Mouse (Mus musculus) testis, adult 2 months (tissue): ENCODE measurements around the gene Atp2b2. TPM values are rescaled to one million over a fixed set of nuclear protein-coding genes. Genes with fewer than 3 reads are reported as not detected.
A peak's percentile ranks its signal among the peaks of the same experiment; 100 is the strongest.

ENCODE experiments used
- H3K27ac ChIP-seq: fragments of 200-500 bp; 2 replicates; pipeline ENCODE4 v1.5.1; 2012; ENCODE audit warnings: low read depth, low read length; ENCODE audit not compliant: control insufficient read depth, insufficient read depth
- H3K27me3 ChIP-seq: fragments of 200-500 bp; 2 replicates; pipeline ENCODE4 v1.6.1; 2012; ENCODE audit warnings: mild to moderate bottlenecking, low read length, moderate library complexity; ENCODE audit not compliant: control insufficient read depth, insufficient read depth
- H3K36me3 ChIP-seq: fragments of 200-500 bp; 2 replicates; pipeline ENCODE4 v1.6.1; 2012; ENCODE audit warnings: mild to moderate bottlenecking, low read length; ENCODE audit not compliant: control insufficient read depth, insufficient read depth
- H3K4me1 ChIP-seq: fragments of 200-500 bp; 2 replicates; pipeline ENCODE4 v1.6.1; 2012; ENCODE audit warnings: low read length; ENCODE audit not compliant: control insufficient read depth, insufficient read depth
- H3K4me3 ChIP-seq: fragments of 200-500 bp; 2 replicates; pipeline ENCODE4 v1.5.1; 2012; ENCODE audit warnings: low read depth, mild to moderate bottlenecking, low read length, moderate library complexity, mixed read lengths; ENCODE audit not compliant: control insufficient read depth
- CTCF ChIP-seq: fragments of 200-500 bp; IDR thresholded peaks from 2 replicates; pipeline ENCODE4 v1.5.1; 2012; ENCODE audit warnings: low read depth, mild to moderate bottlenecking, inconsistent platforms, low read length, moderate library complexity; ENCODE audit not compliant: control insufficient read depth, insufficient read depth, insufficient replicate concordance
- POLR2A ChIP-seq: fragments of 200-500 bp; IDR thresholded peaks from 2 replicates; pipeline ENCODE4 v1.6.1; 2012; ENCODE audit warnings: low read depth, mild to moderate bottlenecking, inconsistent platforms, low read length, moderate library complexity; ENCODE audit not compliant: control insufficient read depth
- polyA plus RNA-seq: library from polyadenylated mRNA; depleted of rRNA; stranded (reverse); fragments of >200 nt; gene quantifications from 2 replicates; pipeline ENCODE4 v1.2.3, GENCODE M21; 2012

The Atp2b2 gene
- polyA plus RNA-seq, 1 experiment, result 0.85 TPM

DNA sequence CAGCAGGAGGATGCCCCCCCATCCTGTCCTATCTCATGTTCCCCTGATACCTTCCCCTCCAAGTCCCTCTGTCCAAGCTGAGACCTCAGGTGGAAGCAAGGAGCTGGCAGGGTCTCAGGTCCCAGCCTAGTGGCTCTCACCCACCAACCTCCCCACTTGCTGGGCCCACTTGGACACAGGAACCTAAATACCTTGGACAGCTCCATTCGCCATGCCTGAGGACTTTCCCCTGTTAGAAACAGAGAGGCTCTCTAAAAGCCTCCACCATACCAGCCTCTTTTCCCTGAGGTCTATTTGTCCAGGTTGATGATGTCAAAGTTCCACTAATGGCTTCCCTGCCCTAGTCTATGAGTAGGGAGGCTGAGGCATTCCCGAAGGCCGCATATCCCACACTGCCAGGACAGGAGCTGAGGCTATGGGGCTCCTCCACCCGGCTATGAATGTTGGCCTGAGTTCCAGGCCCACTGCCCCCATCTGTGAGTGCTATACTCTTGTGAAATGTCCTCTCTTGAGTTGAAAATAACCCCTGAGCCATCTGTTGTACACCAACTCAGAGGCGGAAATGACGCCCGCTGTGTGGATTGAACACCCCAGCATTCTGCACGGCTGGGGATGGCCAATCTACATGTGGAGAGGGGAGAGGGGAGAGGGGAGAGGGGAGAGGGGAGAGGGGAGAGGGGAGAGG, 113.1 kb downstream of the Atp2b2 start:
- Histone ChIP-seq H3K4me3 (no peak overlapping the region), H3K27ac (no peak overlapping the region), H3K27me3 (no peaks in the 10 kb centered on the region), H3K4me1 (no peaks in the 10 kb centered on the region), H3K36me3 (no peaks in the 10 kb centered on the region)
- TF ChIP-seq CTCF (no peak), POLR2A (no peak)

DNA sequence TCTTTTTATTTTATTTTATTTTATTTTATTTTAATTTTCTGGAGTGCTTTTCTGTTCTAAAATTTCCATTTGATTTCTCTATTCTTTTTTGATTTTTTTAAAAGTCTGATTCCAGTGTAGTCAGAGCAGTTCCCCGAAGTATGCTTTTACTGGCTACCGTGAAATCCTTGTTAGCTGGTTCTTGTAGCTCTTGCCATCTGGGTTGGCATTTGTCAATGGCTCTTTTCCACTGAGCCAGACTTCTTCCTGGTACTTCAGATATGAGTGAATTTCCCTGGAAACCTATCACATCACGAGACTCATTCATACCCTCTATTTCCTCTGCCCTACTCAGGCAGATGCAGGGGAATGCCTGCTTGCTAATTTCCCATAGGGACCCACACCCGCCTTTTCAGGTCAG, 119.2 kb downstream of the Atp2b2 start:
- Histone ChIP-seq H3K27me3 (no peaks in the 10 kb centered on the region), H3K4me1 (no peaks in the 10 kb centered on the region), H3K36me3 (no peaks in the 10 kb centered on the region), H3K4me3 (no peak overlapping the region), H3K27ac (no peak overlapping the region)
- TF ChIP-seq POLR2A (no peak), CTCF (no peak)

DNA sequence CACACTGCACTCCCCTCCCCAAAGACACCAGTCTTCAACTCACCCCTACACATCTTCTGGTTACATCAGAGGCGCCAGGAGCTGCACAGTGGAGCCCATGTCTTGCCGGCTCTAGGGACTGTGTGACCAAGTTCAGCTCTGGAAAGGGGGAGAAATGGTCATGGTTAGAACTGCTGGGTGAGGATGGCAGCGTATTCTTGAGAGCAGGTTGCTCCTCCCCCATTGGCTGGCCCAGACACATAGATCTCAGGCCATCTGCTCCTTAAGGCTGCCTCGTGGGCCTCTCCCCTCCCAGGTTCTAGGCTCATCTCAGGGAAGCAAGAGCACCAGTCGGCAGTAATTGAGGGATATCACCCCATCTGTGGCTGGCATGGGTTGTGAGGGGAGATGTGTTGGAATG, 121.9 kb downstream of the Atp2b2 start:
- Histone ChIP-seq H3K27ac (no peak overlapping the region), H3K36me3 (no peaks in the 10 kb centered on the region), H3K4me1 (no peaks in the 10 kb centered on the region), H3K4me3 (no peak overlapping the region), H3K27me3 (no peaks in the 10 kb centered on the region)
- TF ChIP-seq CTCF (no peak), POLR2A (no peak)

DNA sequence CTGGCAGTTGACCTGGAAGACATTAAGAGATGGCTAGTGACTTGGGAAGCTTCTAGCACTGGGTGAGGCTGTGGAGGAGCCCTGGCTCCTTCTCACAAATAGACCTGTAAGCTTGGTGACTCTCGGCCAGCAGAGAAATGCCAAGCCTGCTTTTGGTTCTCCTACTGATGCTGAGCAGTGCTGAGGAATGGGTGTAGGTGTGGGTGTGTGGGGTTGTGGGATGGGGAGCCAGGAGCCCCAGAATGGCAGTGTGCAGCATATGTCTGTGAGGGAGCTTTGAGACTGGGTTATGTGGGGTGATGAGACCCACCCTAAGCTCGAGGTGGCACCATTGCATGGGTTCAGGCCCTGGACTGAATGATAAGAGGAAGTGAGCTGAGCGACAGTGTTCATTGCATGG, 129.7 kb downstream of the Atp2b2 start:
- H3K36me3 ChIP-seq, result no peaks in the 10 kb centered on the region
- H3K27ac ChIP-seq, result no peak overlapping the region
- no peak overlapping the region for H3K4me3 ChIP-seq
- no peaks in the 10 kb centered on the region for H3K4me1 ChIP-seq
- no peak for TF ChIP-seq POLR2A
- TF ChIP-seq CTCF, result no peak
- no peaks in the 10 kb centered on the region for H3K27me3 ChIP-seq

DNA sequence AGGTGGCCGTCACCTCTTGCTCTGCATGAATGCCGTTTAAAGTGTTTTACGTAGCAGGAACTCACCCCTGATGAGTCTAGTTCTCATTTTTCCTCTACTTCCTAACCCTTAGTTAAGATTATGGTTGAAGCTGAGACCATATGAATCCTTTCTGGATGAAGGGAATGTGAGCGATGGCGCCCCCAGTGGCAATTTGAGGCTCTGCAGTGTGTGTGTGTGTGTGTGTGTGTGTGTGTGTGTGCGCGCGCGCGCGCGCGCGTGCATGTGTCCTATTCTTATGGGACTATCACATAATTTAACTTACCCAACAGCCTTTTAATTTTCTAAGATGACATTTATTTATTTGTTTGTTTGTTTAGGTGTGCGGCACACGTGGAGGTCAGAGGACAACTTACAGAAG, 131.3 kb downstream of the Atp2b2 start:
- no peaks in the 10 kb centered on the region for H3K36me3 ChIP-seq
- TF ChIP-seq CTCF (peak; percentile 57; the same call in 1 of the 2 replicates), POLR2A (no peak)
- no peak overlapping the region for H3K4me3 ChIP-seq
- H3K4me1 ChIP-seq, result no peaks in the 10 kb centered on the region
- no peak overlapping the region for H3K27ac ChIP-seq
- H3K27me3 ChIP-seq, result no peaks in the 10 kb centered on the region

DNA sequence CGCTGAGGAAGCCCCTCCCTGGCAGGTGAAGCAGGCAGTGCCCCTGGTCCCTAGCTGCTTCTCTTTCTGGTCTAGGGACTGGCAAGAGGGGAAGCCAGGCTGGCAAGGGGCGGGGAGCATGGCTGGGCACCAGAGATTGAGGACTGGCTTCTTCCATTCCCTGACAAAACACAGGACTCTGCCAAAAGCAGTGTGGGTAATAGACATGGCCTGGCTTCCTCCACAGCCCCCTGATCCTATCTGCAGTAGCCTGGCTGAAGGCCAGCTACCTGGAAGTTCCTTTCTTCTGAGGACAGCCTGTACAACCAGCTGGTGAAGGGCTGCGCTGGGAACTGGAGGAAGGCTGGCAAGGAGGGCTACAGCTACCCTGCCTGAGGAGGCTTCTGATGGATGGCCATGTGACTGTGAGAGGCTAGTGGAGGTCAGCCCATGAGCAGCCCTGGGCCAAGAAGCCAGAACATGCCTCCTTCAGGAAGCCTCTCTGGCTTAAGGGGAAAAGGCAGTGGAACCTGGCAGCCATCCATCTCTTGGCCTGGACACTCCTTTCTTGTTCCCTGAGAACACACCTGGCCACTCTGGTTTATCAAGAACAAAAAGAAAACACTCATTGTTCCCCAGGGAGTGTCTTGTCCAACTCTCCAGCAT, 131.9 kb downstream of the Atp2b2 start:
- H3K4me1 ChIP-seq, result no peaks in the 10 kb centered on the region
- no peaks in the 10 kb centered on the region for H3K36me3 ChIP-seq
- H3K4me3 ChIP-seq, result no peak overlapping the region
- no peak for TF ChIP-seq POLR2A
- TF ChIP-seq CTCF, result no peak
- H3K27me3 ChIP-seq, result no peaks in the 10 kb centered on the region
- no peak overlapping the region for H3K27ac ChIP-seq

DNA sequence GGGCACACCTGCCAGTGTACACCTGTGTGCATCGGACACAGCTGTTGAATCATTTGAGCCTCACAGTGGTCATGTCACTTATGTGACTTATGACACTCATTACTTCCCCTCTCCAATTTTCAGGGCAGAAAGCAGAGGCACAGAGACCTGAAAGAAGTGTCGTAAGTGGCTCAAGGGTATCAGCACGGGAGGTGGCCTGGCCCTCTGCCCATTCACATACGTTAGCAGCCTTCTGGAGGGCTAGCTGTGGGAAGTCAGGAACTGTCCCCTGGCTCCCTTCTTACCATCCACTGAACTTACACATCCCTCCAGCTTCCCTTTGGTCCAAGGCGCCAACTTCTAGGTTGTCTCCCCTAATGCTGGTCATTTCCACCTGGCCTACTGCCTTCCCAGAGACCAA, 132.6 kb downstream of the Atp2b2 start:
- Histone ChIP-seq H3K27ac (no peak overlapping the region), H3K36me3 (no peaks in the 10 kb centered on the region), H3K4me1 (no peaks in the 10 kb centered on the region), H3K27me3 (no peaks in the 10 kb centered on the region), H3K4me3 (no peak overlapping the region)
- TF ChIP-seq POLR2A, result no peak
- no peak for TF ChIP-seq CTCF

DNA sequence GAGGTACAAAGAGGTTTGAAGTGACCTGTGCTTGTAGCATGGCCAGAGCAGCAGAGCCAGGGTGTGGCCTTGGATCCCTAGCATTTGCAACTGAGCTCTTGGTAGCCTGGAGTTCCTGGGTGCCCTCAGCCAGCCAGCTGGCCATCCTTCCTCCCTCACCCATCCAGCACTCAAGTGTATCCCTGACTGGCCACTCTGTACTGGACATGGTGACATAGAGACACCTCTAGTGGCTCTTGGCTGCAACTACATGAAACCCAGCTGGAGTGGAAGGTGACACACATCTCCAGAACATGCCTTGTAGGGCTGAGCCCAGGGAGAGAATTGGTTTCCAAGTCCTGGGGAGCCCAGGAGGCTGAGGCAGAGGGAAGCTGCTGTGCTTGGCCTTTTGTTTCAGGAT, 134.3 kb downstream of the Atp2b2 start:
- Histone ChIP-seq H3K27me3 (no peaks in the 10 kb centered on the region), H3K4me3 (no peak overlapping the region), H3K4me1 (no peaks in the 10 kb centered on the region), H3K36me3 (no peaks in the 10 kb centered on the region), H3K27ac (no peak overlapping the region)
- TF ChIP-seq POLR2A (no peak), CTCF (peak; percentile 37; the same call in 1 of the 2 replicates)
